Mouse (Mus musculus) heart, embryonic 13.5 days (tissue): ENCODE measurements around the gene Slc29a1. TPM values are rescaled to one million over a fixed set of nuclear protein-coding genes. Genes with fewer than 3 reads are reported as not detected.
A peak's percentile ranks its signal among the peaks of the same experiment; 100 is the strongest.

Experiments used
- ATAC-seq: fragments of 200-750 bp; cut with Nextera tagmentation; 2 replicates; pipeline ENCODE4 v1.8.0; 2017; ENCODE audit warnings: moderate TSS enrichment; ENCODE audit not compliant: insufficient number of reproducible peaks, low FRiP score, low TSS enrichment; ENCODE audit errors: extremely low read depth
- H3K27ac ChIP-seq: fragments of 300-500 bp; sonication (generic); replicated peaks from 2 replicates; pipeline ENCODE4 v1.5.1; 2015; ENCODE audit warnings: moderate library complexity, mild to moderate bottlenecking, inconsistent platforms
- H3K27me3 ChIP-seq: fragments of 300-500 bp; sonication (generic); replicated peaks from 2 replicates; pipeline ENCODE4 v1.6.1; 2015; ENCODE audit warnings: mild to moderate bottlenecking, inconsistent platforms
- H3K36me3 ChIP-seq: fragments of 300-500 bp; sonication (generic); 2 replicates; pipeline ENCODE4 v1.6.1; 2015; ENCODE audit warnings: mild to moderate bottlenecking, inconsistent platforms
- H3K4me1 ChIP-seq: fragments of 300-500 bp; sonication (generic); 2 replicates; pipeline ENCODE4 v1.6.1; 2015; ENCODE audit warnings: inconsistent platforms
- H3K4me2 ChIP-seq: fragments of 300-500 bp; sonication (generic); 2 replicates; pipeline ENCODE4 v1.6.1; 2015; ENCODE audit warnings: inconsistent platforms, mild to moderate bottlenecking, moderate library complexity
- H3K4me3 ChIP-seq: fragments of 300-500 bp; sonication (generic); 2 replicates; pipeline ENCODE4 v1.5.1; 2015; ENCODE audit warnings: moderate library complexity, mild to moderate bottlenecking, inconsistent platforms
- H3K9ac ChIP-seq: fragments of 300-500 bp; sonication (generic); 2 replicates; pipeline ENCODE4 v1.6.1; 2015; ENCODE audit warnings: inconsistent platforms, mild to moderate bottlenecking, moderate library complexity
- H3K9me3 ChIP-seq: fragments of 300-500 bp; sonication (generic); 2 replicates; pipeline ENCODE4 v1.6.1; 2016; ENCODE audit warnings: inconsistent platforms
- WGBS: fragments of 180-500 bp; shearing (Covaris S2); methylation state at CpG from one replicate; pipeline ENCODE4 v1.1.7; 2015; ENCODE audit warnings: mixed read lengths; 5-methylcytosine and 5-hydroxymethylcytosine counted together
- polyA plus RNA-seq: library from polyadenylated mRNA; unstranded; fragments of >200 nt; fragmentation: Nextera tagmentation; extraction: Ambion mirVana; gene quantifications from 2 replicates; pipeline ENCODE4 v1.2.1, GENCODE M21; 2015

Gene Slc29a1
- 68.8 and 83.6 TPM in 2 replicates for polyA plus RNA-seq

DNA sequence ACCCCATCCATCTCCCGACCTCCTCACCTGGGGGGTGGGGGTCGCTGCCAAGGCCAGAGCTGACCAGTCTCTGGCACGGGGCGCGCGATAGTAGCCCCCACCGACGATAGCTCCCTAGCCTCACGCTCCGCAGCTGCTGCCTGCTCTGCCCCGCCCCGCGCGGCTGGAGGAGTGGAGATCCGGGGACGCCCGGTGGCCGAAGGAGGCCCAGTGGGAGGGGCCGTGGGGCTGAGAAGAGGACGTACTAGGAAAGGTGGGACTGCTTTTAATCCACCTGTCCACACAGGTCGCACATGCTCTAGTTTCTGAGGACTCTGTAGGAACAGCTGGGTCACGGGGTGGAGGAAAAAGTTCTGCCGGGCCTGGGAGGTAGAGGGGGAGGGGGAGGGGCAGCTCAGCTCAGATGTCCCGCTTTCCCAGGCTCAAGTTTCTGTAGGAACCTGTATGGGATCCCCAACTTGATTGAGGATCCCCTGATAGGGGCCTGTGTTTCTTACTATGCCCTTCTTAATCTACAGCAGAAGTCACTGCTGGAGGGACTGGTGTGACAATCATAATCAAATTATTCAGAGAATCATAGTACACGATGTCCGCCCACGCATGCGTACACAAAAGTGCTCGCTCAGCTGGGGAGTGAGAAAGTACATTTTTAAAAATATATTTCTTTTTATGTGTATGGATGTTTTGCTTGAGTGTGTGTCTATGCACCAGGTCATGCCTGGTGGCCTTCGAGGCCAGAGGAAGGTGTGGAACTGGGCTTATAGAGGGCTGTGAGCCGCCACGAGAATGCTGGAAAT, at the start of gene Slc29a1:
Slc29a1 (minus strand) TSS at position 161 of the 797 bp plus-strand sequence.
- Histone ChIP-seq H3K4me3 (peak within 1 kb of the TSS; percentile 54), H3K9me3 (no peaks in the 10 kb centered on the region), H3K4me1 (peaks cover 60% of the 10 kb centered on the region), H3K4me2 (peak within 1 kb of the TSS; percentile 80), H3K27ac (no peak within 1 kb of the TSS), H3K9ac (peak within 1 kb of the TSS; percentile 81), H3K36me3 (no peaks in the 10 kb centered on the region), H3K27me3 (peaks cover 20% of the 10 kb centered on the region)
- 18% methylated on average over 32 of the region's 32 CpGs for WGBS
- no peak for ATAC-seq

DNA sequence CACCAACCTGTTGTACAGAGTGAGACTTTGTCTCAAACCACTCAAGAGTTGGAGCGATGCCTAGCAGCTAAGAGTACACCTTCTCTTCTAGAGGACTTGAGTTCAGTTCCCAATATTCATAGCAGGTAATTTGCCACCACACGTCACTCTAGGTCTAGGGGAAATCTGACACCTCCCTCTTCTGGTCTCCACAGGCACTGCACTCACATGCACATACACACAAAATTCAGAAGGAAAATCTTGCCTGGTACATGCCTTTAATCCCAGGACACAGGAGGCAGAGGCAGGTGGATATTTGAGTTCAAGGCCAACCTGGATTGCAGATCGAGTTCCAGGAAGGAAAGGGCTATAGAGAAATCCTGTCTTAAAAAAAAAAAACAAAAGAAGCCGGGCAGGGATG, 44.8 kb upstream of the Slc29a1 start:
- H3K4me3 ChIP-seq = no peak overlapping the region
- ATAC-seq = no peak
- no peak overlapping the region for H3K9ac ChIP-seq
- peaks cover 4% of the 10 kb centered on the region; the same call in 1 of the 2 replicates for H3K9me3 ChIP-seq
- no peak overlapping the region for H3K27ac ChIP-seq
- 78% methylated on average over 4 of the region's 4 CpGs for WGBS
- H3K36me3 ChIP-seq = no peaks in the 10 kb centered on the region
- no peaks in the 10 kb centered on the region for H3K4me1 ChIP-seq
- no peaks in the 10 kb centered on the region for H3K27me3 ChIP-seq
- no peak overlapping the region for H3K4me2 ChIP-seq

DNA sequence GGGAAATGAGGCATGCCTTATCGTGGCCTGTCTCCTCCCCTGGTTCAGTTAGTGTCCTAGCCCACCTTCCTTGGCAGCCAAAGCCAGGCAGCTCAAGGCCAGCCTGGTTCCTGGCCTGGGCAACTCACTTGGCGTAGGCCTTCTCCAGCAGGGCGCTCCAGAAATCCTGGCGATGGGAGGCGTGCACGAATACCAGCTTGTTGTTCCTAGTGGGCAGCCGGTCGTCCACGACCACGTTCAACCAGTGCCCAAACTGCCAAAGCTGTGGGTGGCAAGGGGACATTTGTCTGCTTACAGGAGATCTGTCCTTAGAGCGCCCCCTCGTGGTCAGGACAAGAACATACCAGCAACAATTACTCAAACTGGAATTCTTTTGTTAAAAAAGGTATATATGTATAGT, 43.3 kb upstream of the Slc29a1 start:
- Histone ChIP-seq H3K9ac (no peak overlapping the region), H3K36me3 (no peaks in the 10 kb centered on the region)
- ATAC-seq = no peak

DNA sequence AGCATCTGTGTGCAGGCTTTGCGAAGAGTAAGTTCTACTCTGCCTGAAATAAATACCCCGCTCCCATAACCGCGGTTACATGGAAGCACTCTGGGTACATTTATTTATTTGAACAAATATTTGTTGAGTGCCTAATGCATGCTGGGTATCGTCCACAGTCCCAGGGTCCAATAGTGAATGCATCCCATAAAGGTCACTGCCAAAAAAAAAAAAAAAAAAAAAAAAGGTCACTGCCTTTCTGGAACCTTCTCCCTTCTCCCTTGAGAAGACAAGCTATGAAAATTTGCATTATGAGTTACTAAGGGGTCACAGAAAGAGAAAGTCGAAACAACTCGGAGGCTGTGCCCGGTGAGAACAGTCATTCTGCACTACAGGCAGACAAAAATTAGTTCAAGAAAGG, 42.6 kb upstream of the Slc29a1 start:
- no peaks in the 10 kb centered on the region for H3K36me3 ChIP-seq
- ATAC-seq = no peak
- no peak overlapping the region for H3K9ac ChIP-seq
- H3K27me3 ChIP-seq = no peaks in the 10 kb centered on the region
- no peaks in the 10 kb centered on the region for H3K4me1 ChIP-seq
- no peak overlapping the region for H3K4me2 ChIP-seq
- WGBS = 82% methylated on average over 8 of the region's 8 CpGs
- no peak overlapping the region for H3K4me3 ChIP-seq
- H3K9me3 ChIP-seq = peaks cover 4% of the 10 kb centered on the region; the same call in 1 of the 2 replicates
- H3K27ac ChIP-seq = no peak overlapping the region

More for the DNA sequence above, 43.3 kb upstream of the Slc29a1 start:
- no peaks in the 10 kb centered on the region for H3K27me3 ChIP-seq
- no peaks in the 10 kb centered on the region for H3K4me1 ChIP-seq
- H3K9me3 ChIP-seq = peaks cover 4% of the 10 kb centered on the region; the same call in 1 of the 2 replicates
- H3K4me2 ChIP-seq = no peak overlapping the region
- no peak overlapping the region for H3K27ac ChIP-seq
- H3K4me3 ChIP-seq = no peak overlapping the region
- 22% methylated on average over 12 of the region's 12 CpGs for WGBS

GRCm38 (mm10) chr17:45638596-45639295, 39.3 kb upstream of the Slc29a1 start:
- Histone ChIP-seq H3K9ac (no peak overlapping the region), H3K4me3 (no peak overlapping the region), H3K27me3 (no peaks in the 10 kb centered on the region), H3K4me2 (no peak overlapping the region), H3K36me3 (no peaks in the 10 kb centered on the region), H3K27ac (no peak overlapping the region), H3K4me1 (no peaks in the 10 kb centered on the region), H3K9me3 (no peaks in the 10 kb centered on the region)
- WGBS = 67% methylated on average over 16 of the region's 16 CpGs
- no peak for ATAC-seq

GRCm38 (mm10) chr17:45634033-45634432, 34.6 kb upstream of the Slc29a1 start:
- no peak overlapping the region for H3K4me2 ChIP-seq
- H3K9me3 ChIP-seq = no peaks in the 10 kb centered on the region
- no peak overlapping the region for H3K4me3 ChIP-seq
- no peaks in the 10 kb centered on the region for H3K36me3 ChIP-seq
- ATAC-seq = no peak
- H3K27ac ChIP-seq = no peak overlapping the region
- no peak overlapping the region for H3K9ac ChIP-seq
- 73% methylated on average over 5 of the region's 5 CpGs for WGBS
- H3K4me1 ChIP-seq = peaks cover 20% of the 10 kb centered on the region
- peaks cover 5% of the 10 kb centered on the region; the same call in 1 of the 2 replicates for H3K27me3 ChIP-seq

GRCm38 (mm10) chr17:45631940-45632339, 32.5 kb upstream of the Slc29a1 start:
- Histone ChIP-seq H3K4me1 (peaks cover 28% of the 10 kb centered on the region), H3K27ac (no peak overlapping the region), H3K36me3 (no peaks in the 10 kb centered on the region), H3K9ac (no peak overlapping the region), H3K27me3 (peaks cover 9% of the 10 kb centered on the region; the same call in 1 of the 2 replicates), H3K4me3 (no peak overlapping the region), H3K4me2 (no peak overlapping the region), H3K9me3 (no peaks in the 10 kb centered on the region)
- ATAC-seq = no peak
- WGBS = 78% methylated on average over 6 of the region's 6 CpGs

- WGBS = 53% methylated on average over 3 of the region's 3 CpGs
- Histone ChIP-seq H3K27me3 (peaks cover 9% of the 10 kb centered on the region; the same call in 1 of the 2 replicates), H3K36me3 (no peaks in the 10 kb centered on the region), H3K9me3 (no peaks in the 10 kb centered on the region), H3K4me2 (peak overlapping the region; percentile 85; the same call in 1 of the 2 replicates), H3K4me1 (peaks cover 32% of the 10 kb centered on the region), H3K27ac (no peak overlapping the region), H3K9ac (peak overlapping the region; percentile 79; the same call in 1 of the 2 replicates), H3K4me3 (no peak overlapping the region)
- ATAC-seq = no peak
These were observed 31.6 kb upstream of the Slc29a1 start for GRCm38 (mm10) chr17:45630992-45631391.

DNA sequence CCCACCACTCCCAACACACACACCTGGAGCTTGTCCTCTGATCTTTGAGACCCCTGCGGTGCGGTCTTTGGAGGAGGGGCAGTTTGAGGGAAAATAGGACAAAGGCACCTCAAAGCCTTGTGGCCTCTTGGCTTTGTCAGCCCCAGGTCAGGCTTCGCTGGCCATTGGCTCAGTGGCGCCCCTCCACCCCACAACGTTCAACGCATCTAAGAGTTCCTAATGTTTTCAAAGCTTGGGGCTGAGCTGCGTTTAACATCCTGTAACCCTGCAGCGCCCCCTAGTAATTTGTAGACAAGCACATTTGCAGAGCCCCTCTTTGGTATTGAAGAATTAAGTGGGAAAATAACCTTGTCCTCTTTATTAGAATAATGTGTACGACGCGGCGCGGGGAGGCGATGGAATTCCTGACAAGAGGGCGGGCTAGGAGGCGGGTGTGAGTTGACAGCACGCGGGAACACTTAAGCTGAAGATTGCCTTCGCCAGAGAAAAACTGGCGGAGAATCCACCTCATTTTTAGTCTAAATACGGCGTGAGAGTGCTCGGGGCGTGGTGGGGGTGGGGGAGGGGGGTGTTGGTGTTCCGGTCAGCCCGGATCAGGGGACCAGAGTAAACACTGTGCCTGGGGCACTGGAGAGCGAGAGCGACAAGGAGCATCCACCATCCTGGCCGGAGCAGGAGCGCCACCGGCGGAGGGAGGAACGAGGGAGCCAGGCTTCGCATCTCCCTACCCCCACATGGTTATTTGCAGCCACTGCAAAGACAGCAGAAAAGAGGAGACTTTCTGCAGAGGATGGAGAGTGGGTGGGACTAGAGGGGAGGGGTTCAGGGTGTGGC, 30.7 kb upstream of the Slc29a1 start:
- peaks cover 9% of the 10 kb centered on the region; the same call in 1 of the 2 replicates for H3K27me3 ChIP-seq
- H3K36me3 ChIP-seq = no peaks in the 10 kb centered on the region
- H3K9me3 ChIP-seq = no peaks in the 10 kb centered on the region
- H3K4me2 ChIP-seq = peak overlapping the region; percentile 85
- peak; percentile 53; the same call in 1 of the 2 replicates for ATAC-seq
- peak overlapping the region; percentile 79 for H3K9ac ChIP-seq
- WGBS = 2% methylated on average over 34 of the region's 34 CpGs
- H3K4me1 ChIP-seq = peaks cover 32% of the 10 kb centered on the region
- peak overlapping the region; percentile 53 for H3K4me3 ChIP-seq
- peak overlapping the region; percentile 78 for H3K27ac ChIP-seq

GRCm38 (mm10) chr17:45628885-45629855, 29.8 kb upstream of the Slc29a1 start:
- 41% methylated on average over 13 of the region's 13 CpGs for WGBS
- Histone ChIP-seq H3K4me2 (peak overlapping the region; percentile 85), H3K27me3 (peaks cover 9% of the 10 kb centered on the region; the same call in 1 of the 2 replicates), H3K36me3 (no peaks in the 10 kb centered on the region), H3K9ac (peak overlapping the region; percentile 79; the same call in 1 of the 2 replicates), H3K4me3 (peak overlapping the region; percentile 53; the same call in 1 of the 2 replicates), H3K9me3 (no peaks in the 10 kb centered on the region), H3K27ac (peak overlapping the region; percentile 78), H3K4me1 (peaks cover 32% of the 10 kb centered on the region)
- ATAC-seq = no peak
